Mouse (Mus musculus) left cerebral cortex, postnatal 25 days (tissue): ENCODE results near the gene Unc80. TPM values are rescaled to one million over a fixed set of nuclear protein-coding genes. Genes with fewer than 3 reads are reported as not detected.
A peak's percentile ranks its signal among the peaks of the same experiment; 100 is the strongest.
"Not testable (repeated sequence)": the region's sequence is repeated elsewhere in the genome, so short reads cannot be mapped to it uniquely, and the experiment has no call there.

Experiments used
- DNase-seq, 2 experiments: peaks; one replicate each; pipeline ENCODE4 v3.0.0; 2022; ENCODE audit warnings: low spot score in 2 of 2, mixed read lengths in 1 of 2
- intact Hi-C: fragments of 180-260 bp; cut with DNase I; formaldehyde crosslinking; loops from one replicate; pipeline ENCODE4 v1.15.1; 2025
- total RNA-seq, 2 experiments: library from RNA; stranded (reverse); gene quantifications; 2 replicates each; pipeline ENCODE4 v1.2.3; 2021

Unc80 gene
- total RNA-seq, 2 experiments from 2014 or later, result 214 to 226 TPM

DNA sequence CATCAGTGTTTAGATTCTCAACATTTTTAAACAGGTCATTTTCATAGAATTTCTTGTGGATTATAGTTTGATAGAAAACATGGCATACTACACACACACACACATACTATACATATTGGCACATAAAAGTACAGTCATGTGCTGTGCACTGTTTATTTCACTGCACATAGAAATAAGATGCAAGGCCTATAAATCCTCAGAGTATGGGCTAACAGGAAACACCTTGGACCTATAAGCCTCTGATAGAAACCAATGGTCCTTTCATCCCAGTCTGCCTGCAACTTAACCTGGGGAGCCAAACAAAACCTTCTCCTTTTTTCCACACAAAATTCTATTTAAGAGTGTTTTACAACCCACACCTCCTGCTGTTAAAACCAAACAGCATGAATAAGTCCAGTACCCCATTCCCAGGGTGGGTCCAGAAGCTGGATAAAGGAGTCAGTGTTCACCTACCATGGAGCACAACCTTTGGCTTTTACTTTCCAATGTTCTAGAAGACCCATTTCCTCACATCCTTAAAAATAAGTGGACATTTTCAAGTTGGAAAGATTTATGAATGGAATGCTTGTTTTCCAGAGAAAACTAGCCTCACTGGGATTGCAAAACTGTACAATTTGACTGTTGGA, 129.1 kb downstream of the Unc80 start:
- DNase-seq, result no peak
- intact Hi-C loops, result no loop called here

DNA sequence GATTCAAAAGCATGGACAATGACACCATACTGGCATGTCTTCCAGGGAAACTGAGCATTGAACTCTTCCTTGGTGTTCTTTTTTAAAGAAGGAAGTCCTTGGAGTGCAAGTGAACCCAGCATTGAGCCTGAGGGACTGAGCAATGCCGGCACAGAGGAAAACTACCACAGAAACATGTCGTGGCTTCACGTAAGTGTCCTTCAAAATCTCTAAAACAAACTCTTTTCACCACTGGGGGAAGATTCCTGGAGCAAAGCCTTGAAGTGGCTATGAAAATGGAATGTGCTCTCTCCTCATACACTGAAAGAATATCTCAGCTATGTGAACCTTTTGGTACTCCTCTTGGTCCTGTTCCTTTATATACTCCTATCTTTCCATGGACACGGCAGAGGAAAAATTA, 140.1 kb downstream of the Unc80 start:
- no peak for DNase-seq
- intact Hi-C loops, result no loop called here

DNA sequence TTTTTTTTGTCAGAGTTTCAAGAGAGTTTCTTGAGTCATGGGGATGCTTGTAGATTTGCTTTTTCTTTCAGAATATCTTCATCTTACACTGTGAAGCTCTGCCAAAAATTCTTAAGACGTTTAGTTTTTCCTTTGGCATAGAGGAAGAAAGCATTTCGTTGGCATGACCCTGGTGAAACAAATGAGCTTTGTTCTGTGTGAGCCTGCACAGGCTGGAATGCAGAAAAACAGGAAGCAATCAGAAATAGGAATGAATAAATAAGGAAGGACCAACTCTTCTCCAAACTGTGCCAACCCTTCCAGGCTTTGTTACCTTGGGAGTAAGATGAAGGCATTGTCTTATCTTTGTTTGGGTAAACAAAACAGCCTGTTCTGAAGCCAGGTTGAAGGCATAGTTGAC, 149.0 kb downstream of the Unc80 start:
- intact Hi-C loops, result no loop called here
- no peak for DNase-seq

DNA sequence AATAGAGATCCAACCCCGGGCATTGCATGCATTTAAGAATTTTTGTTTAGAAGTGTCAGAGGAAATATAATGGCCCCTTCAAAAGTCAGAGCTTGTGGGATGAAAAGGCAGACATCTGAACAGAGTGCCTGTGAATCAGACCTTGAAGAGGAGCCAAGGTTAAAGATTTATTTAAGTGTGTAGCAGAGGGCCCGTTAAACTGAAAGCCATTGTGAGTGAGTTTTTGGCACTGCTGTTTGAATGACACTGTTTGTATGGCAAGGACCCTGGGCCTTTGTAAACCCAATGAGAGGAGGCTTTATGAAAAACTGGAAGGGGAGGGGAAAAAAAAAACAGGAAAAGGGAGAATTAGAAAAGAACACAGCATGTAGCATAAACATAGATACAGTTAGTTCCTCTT, 170.0 kb downstream of the Unc80 start:
- no peak for DNase-seq
- intact Hi-C loops, result no loop called here

DNA sequence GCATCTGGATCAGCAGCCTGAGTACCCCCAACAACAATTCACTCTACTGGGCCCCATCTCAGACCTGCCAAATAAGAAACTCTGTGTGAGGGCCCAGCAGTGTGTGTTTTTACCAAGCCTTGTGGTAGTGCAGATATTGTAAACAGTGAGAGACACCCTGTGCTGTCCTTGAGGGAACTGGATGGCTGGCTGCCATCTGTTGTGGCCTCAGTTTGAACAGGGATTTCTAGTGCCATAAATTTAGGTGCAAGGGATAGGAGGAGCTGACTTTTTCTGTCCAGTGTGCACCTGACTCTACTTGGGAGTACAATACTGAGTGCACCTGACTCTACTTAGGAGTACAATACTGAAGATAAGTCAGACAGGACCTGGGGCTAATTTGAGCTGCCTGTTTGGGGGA, 178.7 kb downstream of the Unc80 start:
- no peak for DNase-seq
- intact Hi-C loops, result no loop called here

DNA sequence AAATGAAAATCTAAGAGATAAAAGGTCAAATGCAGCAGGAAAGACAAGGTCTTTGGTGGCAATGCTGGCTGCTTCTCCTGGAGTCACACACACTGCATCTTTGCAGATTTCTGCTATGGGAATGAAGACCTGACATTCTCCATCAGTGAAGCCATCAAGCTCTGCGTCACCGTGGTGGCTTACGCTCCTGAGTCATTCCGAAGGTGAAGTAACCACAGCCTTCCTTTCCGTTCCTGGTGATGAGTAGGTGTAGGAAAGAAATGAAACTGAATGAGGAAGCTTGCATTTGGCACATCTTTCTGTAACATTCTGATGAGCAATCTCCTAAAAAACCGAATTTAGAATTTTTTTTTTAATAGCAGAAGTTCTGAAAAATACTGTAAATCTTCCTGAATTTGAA, 181.4 kb downstream of the Unc80 start:
- intact Hi-C loops, result no loop called here
- DNase-seq, result peak; percentile 62 to 88

DNA sequence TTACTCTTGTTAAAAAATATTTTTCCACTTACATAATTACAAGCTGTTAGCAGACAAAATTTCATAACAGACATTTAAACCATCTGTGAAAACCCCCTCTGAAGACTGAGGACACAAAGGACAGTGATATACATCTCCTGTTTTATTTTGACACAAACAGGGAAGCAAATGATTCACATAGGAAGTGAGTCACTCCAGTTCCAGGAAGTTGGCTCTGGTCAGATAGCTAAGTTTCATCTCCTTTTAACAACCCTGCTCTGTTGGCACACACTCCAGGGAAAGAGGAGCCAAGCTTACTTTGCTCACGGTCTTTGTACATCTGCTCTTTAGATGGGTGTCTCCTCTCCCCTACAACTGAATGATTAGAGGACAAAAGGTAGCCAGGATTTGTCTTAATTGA, 181.8 kb downstream of the Unc80 start:
- peak in 1 of 2 experiments; percentile 54 for DNase-seq
- intact Hi-C loops, result loop anchor here (5.0 to 10.0 kb wide), 2 partner anchors 98 to 215 kb away; no protein-coding TSS in a partner anchor

DNA sequence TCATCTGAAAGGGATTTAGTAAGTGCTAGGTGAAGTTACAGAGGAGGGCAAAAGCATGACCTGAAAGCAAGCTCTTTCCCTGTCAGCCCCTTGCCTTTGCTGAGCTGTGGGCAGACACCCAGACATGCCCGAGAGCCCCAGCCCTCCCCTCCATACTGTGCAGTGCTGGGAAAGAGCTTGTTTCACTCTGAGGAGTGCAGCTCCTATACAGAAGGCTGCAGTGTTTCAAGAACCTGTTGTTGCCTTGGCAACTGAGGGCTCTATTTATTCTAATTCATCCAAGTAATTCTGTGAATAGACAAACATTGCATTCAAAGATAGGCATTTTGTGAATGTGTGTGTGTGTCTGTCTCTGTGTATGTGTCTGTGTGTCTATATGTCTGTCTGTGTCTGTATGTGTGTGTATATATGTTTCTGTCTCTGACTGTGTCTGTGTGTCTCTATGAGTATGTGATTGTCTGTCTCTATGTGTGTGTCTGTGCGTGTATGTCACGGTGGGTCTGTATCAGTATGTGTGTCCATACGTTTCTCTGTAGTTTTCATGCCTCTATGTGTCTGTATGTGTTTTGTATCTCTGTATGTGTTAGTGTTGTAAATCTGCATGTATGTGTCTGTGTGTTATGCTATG, 187.1 kb downstream of the Unc80 start:
- peak; percentile 43 to 45 for DNase-seq
- intact Hi-C loops, result loop anchor here (5.0 to 10.0 kb wide), 2 partner anchors 220 to 553 kb away; no protein-coding TSS in a partner anchor

DNA sequence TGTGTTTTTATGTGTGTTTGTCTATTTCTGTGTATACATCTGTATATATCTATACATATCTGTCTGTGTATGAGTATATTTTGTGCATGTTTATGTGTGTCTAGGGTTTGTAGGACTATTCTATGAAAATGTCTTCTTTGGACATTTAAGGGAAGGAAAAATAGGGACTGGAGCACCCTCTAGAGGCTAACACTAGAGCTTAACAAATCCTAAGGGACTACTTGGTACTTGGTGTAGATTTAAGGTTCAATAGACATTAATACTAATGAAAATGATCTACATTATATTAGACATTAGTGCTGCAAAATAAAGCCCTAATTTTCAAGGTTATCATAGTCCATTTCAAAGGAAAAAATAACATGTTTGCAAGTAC, 187.6 kb downstream of the Unc80 start:
- DNase-seq, result peak in 1 of 2 experiments; percentile 56
- intact Hi-C loops, result loop anchor here (5.0 to 10.0 kb wide), 2 partner anchors 221 to 553 kb away; no protein-coding TSS in a partner anchor

DNA sequence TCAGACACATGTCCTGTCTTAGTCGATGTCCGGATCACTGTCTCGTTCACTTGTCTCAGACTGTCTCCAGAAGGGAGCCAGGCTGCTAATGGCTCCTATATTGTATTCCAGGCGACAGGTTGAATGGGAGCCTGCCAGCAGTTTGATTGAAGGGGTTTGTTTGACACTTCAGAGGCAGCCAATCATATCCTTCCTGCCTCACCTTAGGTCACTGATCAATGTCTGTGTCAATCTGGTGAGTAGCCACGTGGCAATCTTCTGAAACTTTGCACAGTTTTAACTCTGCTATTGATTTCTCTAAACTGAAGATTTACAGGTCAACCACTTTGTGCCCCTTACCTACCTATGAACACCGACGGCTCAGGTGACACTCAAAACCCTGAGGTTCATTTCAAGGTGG, 203.3 kb downstream of the Unc80 start:
- DNase-seq, result no peak
- intact Hi-C loops, result loop anchor here (10.0 kb wide), 1 partner anchor 163 kb away; no protein-coding TSS in a partner anchor

DNA sequence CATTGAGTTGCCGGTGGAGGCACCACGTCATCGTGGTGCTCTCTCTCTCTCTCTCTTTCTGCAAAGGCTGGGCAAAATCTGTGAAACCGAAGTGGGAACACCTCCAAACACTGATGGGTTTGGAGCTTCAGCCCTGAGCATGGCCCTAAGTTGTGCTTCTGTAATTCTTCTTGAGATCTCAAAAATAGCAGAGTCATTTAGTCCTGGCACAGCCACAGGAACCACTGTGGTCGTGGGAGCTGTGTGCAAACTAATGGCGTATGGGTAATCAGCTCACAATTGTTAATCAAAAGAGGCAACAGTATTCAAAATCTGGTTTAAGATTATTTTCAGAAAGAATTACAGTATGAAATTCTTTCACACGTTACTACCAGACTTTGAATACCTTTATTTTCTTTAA, 204.6 kb downstream of the Unc80 start:
- DNase-seq, result no peak
- intact Hi-C loops, result loop anchor here (10.0 kb wide), 1 partner anchor 162 kb away; no protein-coding TSS in a partner anchor

DNA sequence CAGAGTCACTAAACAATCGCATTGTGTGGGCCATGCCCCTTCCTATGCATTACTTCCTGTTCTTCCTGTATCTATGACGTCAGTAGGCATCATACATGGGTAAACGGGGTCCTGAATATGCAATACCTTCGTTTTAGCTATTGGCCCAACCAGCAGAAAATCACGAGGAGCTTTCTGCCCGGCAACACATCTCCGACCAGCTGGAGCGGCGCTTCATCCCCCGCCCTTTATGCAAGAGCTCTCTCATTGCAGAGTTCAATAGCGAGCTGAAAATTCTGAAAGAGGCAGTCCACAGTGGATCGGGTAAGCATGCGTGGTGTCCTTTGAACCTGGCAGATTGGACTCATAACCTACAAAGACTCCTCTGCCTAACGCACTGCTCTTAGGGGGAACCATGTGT, 209.8 kb downstream of the Unc80 start:
- intact Hi-C loops, result loop anchor here (10.0 kb wide), 1 partner anchor 157 kb away; no protein-coding TSS in a partner anchor
- no peak for DNase-seq

DNA sequence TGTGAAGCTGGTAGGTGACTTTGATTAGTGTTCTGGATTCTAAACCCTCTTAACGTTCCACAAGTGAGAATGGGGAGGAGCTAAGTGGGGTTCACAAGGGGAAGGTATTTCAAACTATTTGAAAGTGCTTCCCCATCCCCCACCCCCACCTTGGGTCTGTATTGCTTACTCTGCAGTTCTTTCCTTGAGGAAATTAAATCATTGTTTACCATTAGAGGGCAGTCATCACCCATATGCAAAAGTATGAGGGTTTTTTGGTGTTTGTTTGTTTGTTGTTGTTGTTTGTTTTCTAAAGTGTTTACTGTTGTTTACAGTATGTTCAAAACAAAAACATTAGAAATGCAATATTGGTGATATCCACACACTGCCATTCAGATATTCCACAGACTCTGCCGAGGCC, 210.5 kb downstream of the Unc80 start:
- intact Hi-C loops, result loop anchor here (10.0 kb wide), 1 partner anchor 156 kb away; no protein-coding TSS in a partner anchor
- no peak for DNase-seq

DNA sequence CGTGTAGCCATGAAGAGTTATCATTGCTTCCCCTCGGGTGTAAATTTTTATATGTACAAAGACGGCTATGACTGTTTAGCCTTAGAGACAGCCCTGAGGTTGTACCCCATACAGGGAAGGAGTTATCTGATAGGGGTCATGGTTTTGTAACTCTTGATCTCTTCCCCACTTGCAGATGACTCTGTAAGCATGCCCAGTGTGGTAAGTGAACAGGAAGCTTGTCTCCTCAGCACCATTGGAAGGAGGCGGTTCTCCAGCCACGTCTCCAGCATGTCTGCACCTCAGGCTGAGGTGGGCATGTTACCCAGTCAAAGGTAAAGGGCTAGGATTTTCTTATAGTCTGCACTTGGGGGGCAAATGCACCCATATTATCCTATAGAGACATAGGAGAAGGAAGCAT, 214.8 kb downstream of the Unc80 start:
- intact Hi-C loops, result no loop called here
- no peak for DNase-seq

DNA sequence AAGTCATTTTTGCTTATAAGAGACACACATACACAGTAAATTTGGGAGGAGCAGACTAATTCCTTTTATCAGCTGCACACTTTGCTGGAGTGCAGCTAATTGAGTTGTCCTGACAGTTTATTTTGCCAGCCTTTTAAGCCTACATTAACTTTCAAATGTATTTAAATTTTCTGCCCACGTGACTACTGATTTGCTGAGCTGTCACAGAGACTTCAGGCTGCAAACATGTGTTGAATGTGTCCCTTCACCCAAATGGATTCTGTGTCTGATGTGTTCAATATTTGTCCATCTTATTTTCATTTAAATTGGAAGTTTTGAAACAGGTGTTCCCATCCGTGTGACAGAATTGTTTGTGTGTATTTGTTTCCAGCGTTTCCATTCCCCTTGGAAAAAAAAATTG, 223.6 kb downstream of the Unc80 start:
- intact Hi-C loops, result no loop called here
- DNase-seq, result no peak

DNA sequence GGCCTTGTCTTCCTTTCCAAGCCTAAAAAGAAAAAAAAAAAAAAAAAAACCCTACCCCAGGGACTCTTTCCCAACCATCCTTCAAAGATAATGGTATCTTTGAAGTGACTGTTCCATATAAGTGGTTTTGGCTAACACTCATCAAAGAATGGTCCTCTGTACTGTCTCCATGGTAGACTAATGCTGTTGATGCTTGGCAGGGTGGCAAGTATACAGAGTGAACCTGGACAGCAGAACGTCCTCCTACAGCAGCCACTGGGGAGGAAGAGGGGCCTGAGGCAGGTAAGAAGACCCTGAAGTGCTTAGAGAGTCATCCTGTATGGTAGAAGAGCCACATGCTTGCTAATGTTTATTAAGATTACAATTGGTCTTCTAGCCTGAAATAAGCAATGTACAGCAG, 224.1 kb downstream of the Unc80 start:
- no peak for DNase-seq
- intact Hi-C loops, result no loop called here

DNA sequence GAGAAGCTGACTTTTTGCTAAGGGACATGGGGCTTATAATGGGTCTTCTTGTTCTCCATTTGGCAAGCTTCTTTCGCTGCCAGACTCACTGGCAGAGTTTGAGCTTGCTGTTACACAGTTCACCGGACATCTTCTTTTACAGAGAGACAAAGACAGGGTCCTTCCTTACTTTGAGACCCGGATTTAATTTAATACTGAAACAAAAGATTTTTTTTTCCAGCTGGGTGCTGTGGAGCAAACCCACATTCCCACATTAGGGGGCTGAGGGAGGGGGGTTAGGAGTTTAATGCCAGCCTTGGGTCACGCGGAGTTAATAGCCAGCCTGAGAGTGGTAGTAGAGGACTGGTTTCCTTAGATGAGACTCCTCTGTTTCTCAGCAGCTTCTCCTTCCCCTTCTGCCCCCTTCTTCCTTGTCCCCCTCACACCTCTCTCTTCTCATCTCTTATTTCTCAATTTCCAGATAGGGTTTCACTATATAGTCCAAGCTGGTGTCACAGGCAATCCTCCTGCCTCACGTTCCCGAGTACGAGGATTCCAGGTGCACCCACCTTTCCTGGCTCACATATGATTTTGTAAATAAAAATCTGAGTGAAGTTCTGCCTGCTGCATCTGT, 224.7 kb downstream of the Unc80 start:
- DNase-seq, result peak in 1 of 2 experiments; percentile 7
- intact Hi-C loops, result no loop called here

DNA sequence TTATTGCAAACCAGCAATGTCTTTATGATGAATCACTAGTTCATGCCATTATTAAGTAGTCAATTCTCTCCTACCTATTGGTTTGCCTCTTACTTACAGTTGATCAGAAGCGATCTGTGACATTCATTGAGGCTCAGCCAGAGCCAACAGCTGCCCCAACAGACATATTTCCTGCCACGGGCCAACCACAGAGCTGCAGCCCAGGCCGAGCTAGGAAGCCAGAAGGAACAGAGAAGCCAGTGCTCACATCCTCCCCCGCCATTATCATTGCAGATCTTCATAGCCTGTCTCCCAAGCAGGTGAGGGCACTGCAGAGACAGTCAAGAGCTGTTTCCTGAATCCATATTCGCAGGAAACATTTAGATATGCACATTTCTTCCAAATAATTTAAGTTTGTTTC, 226.1 kb downstream of the Unc80 start:
- intact Hi-C loops, result no loop called here

DNA sequence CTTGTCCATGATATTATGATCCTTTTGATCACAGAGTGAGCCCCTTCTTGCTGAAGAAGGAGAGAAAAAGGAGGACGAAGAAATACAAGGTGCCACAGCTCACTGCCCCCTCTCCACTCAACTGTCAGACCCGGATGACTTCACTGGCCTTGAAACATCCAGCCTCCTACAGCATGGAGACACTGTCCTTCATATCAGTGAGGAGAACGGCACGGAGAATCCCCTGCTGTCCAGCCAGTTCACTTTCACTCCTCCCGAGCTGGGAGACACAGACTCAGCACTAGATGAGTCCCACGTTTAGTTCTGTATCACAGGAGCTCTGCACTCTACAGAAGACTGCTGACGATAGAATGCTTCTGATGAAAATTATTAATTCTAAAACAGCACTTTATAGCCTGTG, 227.1 kb downstream of the Unc80 start:
- no peak for DNase-seq
- intact Hi-C loops, result no loop called here

More for the DNA sequence above, 226.1 kb downstream of the Unc80 start:
- DNase-seq, result no peak

DNA sequence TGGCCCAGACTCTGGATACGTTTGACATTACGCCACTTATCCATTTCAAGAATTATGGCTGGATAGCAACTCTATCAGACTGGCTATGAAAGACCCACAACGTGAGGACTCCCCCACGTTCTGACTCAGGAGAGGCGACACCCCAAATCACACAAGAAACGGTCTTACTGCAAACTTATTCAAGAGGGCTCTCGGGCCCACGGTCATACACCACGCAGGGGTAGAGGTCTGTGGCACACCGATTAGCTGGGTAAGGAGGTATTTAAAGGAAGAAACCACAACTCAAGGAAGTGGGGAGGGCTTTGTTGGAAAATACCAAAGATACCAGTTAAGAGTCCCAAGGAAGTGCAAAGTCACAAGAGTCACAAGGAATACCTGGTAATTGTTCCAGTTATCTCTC, 231.5 kb downstream of the Unc80 start:
- intact Hi-C loops, result loop anchor here (5.0 kb wide), 1 partner anchor 118 kb away; the partner anchor contains the start of gene Kansl1l
- not testable (repeated sequence) for DNase-seq
